Mouse (Mus musculus) liver (tissue): ENCODE measurements at regions not wholly inside any gene's neighbourhood (a gene's known extent, or its start where the extent isn't known, plus 50 kb on each side); places are given as distances from the start of the nearest gene placed in this dataset.
"Not testable (repeated sequence)": the region's sequence is repeated elsewhere in the genome, so short reads cannot be mapped to it uniquely, and the experiment has no call there.

Experiments
- DNase-seq: peaks from one replicate; pipeline ENCODE4 v3.0.0-alpha.2; 2020; ENCODE audit warnings: mixed read lengths

DNA sequence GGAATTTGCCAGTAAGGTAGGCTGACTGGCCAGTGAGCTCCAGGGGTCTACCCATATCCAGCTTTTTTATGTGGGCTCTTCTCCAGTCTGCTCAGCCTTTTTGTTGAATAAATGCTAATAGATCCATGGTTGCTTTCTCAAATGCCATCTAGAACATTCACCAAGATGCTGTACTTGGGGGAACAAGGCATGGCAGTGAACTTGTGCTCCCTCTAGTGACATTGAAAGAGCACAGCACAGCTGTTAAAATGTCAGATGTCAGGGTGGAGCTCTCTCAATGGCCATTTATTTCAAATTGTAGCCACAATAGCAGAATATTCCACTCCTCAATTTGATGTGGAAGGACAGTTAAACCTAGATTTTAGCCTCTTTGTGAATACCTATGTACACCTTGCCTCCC, 86.3 kb downstream of the Kcnk1 start:
- no peak for DNase-seq

GRCm38 (mm10) chr8:126082827-126083226, 87.9 kb downstream of the Kcnk1 start:
- no peak for DNase-seq

DNA sequence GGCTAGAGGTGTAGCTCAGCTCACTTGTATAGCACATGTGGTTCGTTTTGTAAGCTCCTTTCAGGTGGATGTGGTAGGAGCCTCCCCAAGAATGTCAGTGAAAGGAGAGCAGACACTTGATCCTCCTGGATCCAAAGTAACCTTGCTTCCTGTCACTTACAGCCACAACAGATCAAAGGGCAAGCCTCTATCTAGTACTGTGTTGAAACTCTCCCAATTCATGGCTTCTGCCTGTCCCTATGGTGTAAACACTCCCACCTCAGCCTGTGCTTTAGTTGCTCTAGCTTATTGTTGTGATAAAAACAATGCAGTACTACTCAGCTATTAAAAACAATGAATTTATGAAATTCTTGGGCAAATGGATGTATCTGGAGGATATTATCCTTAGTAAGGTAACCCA, 95.8 kb downstream of the Kcnk1 start:
- DNase-seq = no peak

GRCm38 (mm10) chr8:126094005-126094404, 99.0 kb downstream of the Kcnk1 start:
- no peak for DNase-seq

- DNase-seq = no peak
Measured at GRCm38 (mm10) chr8:126096056-126096455, 101.1 kb downstream of the Kcnk1 start.

- no peak for DNase-seq
Measured at GRCm38 (mm10) chr8:126096636-126097170, 101.7 kb downstream of the Kcnk1 start.

DNA sequence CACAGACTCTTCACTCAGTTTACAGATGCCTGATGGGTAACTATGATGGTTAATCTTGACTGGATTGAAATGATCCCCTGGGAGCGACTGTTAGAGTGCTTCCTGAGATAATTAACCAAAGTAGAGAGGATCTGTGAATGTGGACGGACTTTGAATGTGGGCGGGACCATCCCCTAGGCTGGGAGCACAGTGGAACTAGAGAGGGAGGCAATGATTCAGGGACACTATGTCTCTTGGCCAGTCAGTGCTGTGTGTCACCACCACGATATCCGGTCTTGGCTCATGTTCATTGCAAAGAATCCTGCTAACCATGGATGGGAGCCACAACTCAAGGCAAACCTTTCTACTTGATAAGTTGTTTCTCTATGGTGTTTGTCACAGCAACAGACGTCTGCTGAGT, 103.9 kb downstream of the Kcnk1 start:
- no peak for DNase-seq

GRCm38 (mm10) chr8:126099889-126100288, 104.9 kb downstream of the Kcnk1 start:
- no peak for DNase-seq

GRCm38 (mm10) chr8:126105043-126105442, 110.1 kb downstream of the Kcnk1 start:
- DNase-seq = no peak

DNA sequence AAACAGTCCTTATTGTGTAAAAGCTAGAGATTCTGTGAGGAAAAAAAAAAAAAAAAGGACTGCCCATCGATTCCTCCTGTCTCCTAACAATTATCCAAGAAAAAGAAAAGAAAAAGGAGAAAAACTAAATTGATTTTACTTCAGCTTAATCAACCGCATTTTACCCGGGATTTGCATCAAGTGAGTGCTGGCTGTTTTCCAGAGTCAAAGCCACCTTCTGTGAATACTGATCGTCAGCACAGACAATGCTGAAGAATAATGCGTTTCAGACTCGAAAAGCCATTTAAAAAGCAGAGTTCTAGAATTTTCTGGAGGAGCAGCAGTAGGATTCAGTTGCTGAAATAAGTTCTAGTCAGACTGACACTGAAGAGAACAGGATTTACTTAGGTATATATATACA, 131.1 kb downstream of the Kcnk1 start:
- no peak for DNase-seq

GRCm38 (mm10) chr8:126132076-126132475, 137.1 kb downstream of the Kcnk1 start:
- DNase-seq = no peak

- not testable (repeated sequence) for DNase-seq
Measured at GRCm38 (mm10) chr8:126132918-126133317, 137.9 kb downstream of the Kcnk1 start.

DNA sequence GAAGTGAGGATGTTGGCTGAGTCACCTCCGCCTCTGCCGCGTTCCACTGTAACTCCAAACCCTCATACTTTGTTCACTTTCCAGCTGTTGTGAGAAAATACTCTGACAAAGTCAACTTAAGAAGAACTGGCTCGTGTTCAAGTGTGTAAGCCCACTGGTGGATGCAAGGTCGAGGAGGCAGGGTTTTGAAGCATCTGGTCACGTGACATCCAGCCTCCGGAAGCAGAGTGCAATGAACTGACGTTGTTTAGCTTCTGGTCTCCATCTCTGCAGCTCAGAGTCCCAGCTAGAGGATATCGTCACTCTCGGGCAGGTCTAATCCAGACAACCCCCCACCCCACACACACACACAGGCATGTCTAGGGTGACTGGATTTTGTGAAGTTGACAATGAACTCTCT, 140.1 kb downstream of the Kcnk1 start:
- DNase-seq = no peak

DNA sequence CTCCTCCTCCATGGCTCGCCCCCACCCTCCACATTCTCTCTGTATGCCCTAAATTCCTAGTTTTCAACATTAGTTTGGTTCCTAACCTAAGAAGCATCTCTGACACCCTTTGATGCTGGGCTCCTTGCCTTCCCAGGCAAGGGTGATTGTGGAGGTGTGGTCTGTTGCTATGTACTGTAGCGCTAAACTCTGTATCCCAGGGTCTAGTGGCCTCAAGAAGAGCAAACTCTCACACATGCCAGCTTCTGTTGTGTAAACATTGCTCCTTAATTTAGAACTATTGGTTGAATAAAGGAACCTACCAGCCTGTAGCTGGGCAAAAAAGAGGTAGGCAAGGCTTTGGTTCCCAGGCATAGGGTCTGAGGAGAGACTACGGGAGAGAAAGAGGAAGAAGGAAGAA, 140.6 kb downstream of the Kcnk1 start:
- no peak for DNase-seq

- DNase-seq = no peak
Measured at GRCm38 (mm10) chr8:126136946-126137345, 142.0 kb downstream of the Kcnk1 start.

- no peak for DNase-seq
Measured at GRCm38 (mm10) chr8:126137452-126137851, 142.5 kb downstream of the Kcnk1 start.

DNA sequence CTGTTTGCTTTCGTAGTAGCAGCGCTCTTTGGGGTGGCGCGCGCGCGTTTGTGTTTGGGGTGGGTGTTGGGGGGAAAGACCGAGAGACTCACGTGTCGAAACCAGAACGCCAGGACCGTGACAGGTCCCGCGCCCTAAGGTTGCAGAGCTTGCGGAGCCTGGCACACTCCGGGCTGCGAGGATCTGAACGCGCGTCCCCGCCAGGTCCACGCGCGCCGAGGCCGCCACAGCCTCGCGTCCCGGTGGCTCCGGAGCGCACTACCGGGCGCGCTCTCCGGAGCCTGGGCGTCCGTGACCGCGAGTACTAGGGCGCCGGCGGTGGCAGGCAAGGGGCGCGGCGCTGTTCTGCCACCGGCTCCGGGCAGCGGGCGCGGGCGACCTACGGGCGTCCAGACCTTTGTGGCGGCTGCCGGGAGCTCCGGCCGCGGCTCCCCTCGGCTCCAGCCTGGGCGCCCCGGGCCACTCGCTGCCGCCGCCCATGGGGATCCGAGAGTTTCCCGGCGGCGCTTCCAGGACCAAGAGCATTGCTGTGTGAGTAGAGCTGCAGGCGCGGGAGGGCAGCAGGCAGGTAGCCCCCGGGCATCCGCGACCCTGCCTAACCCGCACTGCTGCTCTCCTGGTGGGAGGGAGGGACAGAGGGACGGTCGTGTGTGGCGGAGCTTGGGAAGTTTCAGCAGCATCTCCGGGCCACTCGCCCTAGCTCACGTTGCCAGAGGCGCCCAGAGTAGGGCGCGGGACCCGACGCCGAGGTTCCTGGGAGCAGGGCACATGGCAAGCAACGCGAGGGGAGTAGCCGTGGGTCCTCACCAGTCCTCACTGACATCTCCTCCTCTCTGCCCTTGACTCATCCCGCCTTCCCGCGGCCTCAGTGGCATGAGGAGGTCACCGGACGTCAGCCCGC, 143.9 kb downstream of the Kcnk1 start:
- DNase-seq = peak; percentile 6

GRCm38 (mm10) chr8:126139546-126139870, 144.5 kb downstream of the Kcnk1 start:
- no peak for DNase-seq

- DNase-seq = no peak
Measured at GRCm38 (mm10) chr8:126140998-126141397, 146.0 kb downstream of the Kcnk1 start.

GRCm38 (mm10) chr8:126151527-126151926, 146.8 kb upstream of the Slc35f3 start:
- no peak for DNase-seq

DNA sequence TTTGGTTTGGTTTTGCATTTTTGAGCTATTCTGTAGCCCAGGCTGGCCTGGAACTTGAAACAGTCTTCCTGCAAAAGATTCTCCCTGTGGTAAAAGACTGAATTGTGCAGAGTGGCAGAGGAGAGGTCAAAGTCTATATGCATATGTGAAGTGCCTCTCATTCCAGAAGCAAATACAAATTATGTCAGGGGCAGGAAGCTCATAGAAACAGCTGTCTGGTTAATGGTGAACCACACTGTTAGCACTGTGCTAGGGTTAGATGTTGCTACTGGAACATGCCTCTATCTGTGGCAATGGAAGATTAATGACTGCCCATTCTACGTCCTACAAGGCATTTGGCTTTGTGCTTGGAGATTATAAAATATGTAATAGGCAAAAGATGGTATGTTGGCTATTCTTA, 144.4 kb upstream of the Slc35f3 start:
- DNase-seq = no peak

- DNase-seq = no peak
Measured at GRCm38 (mm10) chr8:126157452-126158185, 140.7 kb upstream of the Slc35f3 start.

- DNase-seq = no peak
Measured at GRCm38 (mm10) chr8:126159485-126159884, 138.9 kb upstream of the Slc35f3 start.

DNA sequence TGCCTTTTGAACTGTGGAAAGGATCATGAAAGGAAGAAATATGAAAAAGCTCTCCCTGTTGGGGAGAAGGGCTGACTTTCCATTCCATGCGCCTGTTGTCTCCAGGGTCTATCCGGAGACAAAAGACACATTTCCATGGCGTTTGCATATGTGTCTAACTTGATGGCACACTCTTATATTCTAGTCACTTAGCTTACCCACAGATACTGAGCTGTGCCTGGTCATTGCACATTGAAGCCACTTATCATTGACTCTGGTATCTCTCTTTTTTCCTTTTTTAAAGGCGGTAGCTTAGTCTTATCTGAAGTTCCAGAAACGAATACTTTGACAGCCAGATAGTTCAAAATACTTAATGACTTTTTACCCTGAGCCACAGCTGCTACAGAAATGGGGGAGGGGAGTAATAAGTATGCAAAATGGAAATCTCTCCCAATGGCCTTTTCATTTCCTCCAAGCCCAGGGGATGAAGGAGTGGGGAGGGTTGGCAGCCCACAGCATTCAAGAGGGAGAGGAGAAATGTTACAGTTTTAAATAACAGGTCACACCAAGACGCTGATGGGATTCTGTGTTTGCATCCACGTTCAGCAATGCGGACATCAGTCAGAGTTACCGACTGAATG, 137.9 kb upstream of the Slc35f3 start:
- no peak for DNase-seq
